Mouse (Mus musculus): Measurements from ENCODE around the gene Pef1. TPM values are rescaled to one million over a fixed set of nuclear protein-coding genes. Genes with fewer than 3 reads are reported as not detected.

Gene Pef1
- polyA plus RNA-seq, 1 experiment = not detected

DNA sequence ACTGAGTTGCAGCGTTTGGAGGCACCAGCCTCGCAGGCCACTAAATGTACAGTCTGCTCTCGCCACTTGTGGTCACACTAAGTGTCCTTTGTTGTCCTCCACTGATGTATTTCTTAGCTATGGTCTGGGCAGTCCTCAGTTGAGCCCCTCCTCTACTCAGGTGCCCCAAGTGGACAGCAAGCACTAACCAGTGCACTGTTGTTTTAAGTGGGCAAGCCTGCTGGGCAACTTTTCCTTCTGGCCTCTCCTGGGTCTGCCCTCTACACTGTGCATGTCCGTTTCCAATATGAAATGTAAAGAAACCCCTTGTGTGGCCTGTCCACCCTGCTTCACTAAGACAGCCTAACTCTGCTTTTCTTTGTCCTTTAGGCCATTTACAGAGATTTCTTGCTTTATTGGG lies 21.8 kb downstream of the Pef1 start:
- Histone ChIP-seq H3K27ac (ENCODE audit: insufficient read depth, low read depth, low read length) (no peak overlapping the region), H3K4me3 (ENCODE audit: insufficient read depth, low read depth, low read length) (no peak overlapping the region), H3K4me1 (ENCODE audit: control insufficient read depth, insufficient read depth, low read length) (no peaks in the 10 kb centered on the region)
- 91% methylated on average over 4 of the region's 4 CpGs for WGBS
- TF ChIP-seq CTCF (IDR thresholded peaks at IDR 0.05; ENCODE audit: insufficient read depth, low read depth, low read length) = no peak
- no peak for TF ChIP-seq POLR2A (IDR thresholded peaks at IDR 0.05; ENCODE audit: insufficient read depth, low read depth, low read length)

DNA sequence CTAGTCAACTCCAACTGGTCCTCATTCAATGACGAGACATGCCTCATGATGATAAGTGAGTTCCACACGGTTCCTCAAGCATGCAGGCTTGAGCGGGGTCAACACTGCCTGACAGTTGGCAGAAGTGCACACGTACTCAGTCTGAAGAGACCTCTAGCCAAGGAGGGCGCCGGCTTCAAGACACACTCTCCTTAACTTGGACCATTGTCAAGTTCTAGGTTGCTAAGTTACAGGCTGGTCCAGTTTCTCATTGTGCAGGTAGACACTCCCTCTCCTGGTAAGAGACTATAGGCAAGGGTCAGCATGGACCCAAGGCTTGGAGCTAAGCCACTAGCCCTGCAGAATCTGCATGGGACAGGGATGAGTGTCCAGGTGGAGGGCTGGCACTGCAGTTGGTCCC lies 22.8 kb downstream of the Pef1 start:
- WGBS = 73% methylated on average over 6 of the region's 6 CpGs
- Histone ChIP-seq H3K4me1 (ENCODE audit: control insufficient read depth, insufficient read depth, low read length) (no peaks in the 10 kb centered on the region), H3K27ac (ENCODE audit: insufficient read depth, low read depth, low read length) (no peak overlapping the region), H3K4me3 (ENCODE audit: insufficient read depth, low read depth, low read length) (no peak overlapping the region)
- TF ChIP-seq POLR2A (IDR thresholded peaks at IDR 0.05; ENCODE audit: insufficient read depth, low read depth, low read length) (no peak), CTCF (IDR thresholded peaks at IDR 0.05; ENCODE audit: insufficient read depth, low read depth, low read length) (no peak)

DNA sequence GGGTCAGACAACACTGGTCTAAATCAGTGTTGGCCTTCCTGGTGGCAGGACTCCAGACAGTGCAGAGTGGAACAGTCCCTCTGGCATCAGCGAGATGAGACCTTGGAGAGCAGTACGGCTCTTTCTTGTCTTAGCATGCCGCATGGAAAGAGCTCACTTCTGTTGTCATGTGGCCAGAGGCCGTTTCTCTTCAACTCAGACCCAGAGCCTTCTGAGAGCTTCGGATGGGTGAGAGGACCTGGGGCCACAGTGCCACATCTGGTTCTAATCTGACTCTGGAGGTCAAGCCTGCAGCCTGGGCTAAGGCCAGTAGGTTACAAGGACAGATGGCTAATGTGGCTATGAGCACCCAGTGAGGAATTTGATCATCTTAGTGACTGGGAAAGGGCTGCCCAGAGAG lies 23.6 kb downstream of the Pef1 start:
- TF ChIP-seq POLR2A (IDR thresholded peaks at IDR 0.05; ENCODE audit: insufficient read depth, low read depth, low read length) (no peak), CTCF (IDR thresholded peaks at IDR 0.05; ENCODE audit: insufficient read depth, low read depth, low read length) (no peak)
- Histone ChIP-seq H3K27ac (ENCODE audit: insufficient read depth, low read depth, low read length) (no peak overlapping the region), H3K4me1 (ENCODE audit: control insufficient read depth, insufficient read depth, low read length) (no peaks in the 10 kb centered on the region), H3K4me3 (ENCODE audit: insufficient read depth, low read depth, low read length) (no peak overlapping the region)
- WGBS = 81% methylated on average over 5 of the region's 5 CpGs

DNA sequence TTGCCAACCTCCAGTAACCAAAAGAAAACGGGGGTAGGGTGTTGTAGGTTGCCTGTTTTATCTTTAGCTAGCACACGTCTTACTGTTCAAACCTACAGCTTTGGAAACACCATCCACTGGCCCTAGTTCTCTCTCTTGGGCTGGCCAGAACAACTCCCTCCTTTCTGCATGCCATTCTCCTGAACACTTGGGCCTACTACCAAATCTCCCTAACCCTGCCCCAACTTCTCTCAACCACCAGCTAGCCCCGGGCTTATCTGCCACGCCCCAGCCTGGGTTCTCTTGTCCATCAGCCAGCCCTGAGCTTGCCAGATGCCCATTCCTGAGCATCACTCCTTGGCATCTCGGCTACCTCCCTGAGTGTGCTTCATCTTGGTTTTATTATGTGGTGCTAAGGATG lies 26.5 kb downstream of the Pef1 start:
- 87% methylated on average over 5 of the region's 5 CpGs for WGBS
- no peaks in the 10 kb centered on the region for H3K4me1 ChIP-seq (ENCODE audit: control insufficient read depth, insufficient read depth, low read length)
- H3K27ac ChIP-seq (ENCODE audit: insufficient read depth, low read depth, low read length) = no peak overlapping the region
- TF ChIP-seq POLR2A (IDR thresholded peaks at IDR 0.05; ENCODE audit: insufficient read depth, low read depth, low read length) = no peak
- TF ChIP-seq CTCF (IDR thresholded peaks at IDR 0.05; ENCODE audit: insufficient read depth, low read depth, low read length) = no peak
- no peak overlapping the region for H3K4me3 ChIP-seq (ENCODE audit: insufficient read depth, low read depth, low read length)

DNA sequence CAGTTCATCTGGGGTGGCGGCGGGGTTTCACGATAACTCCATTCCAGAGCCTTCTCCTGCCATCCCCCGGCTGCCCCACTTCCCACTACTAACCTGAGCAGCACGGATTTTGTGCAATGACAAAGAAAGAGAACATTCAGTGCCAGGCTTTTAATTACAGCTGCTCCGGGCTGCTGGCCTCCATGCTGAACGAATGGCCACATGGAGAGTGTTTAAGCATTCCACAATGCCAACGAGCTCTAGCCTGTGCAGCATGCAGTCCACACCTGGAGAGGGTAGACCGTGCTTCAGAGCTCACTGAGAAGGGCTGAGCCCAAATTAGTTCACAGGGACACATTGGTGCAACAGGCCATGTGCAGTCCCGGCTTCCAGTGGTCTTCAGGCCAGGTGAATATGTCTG lies 27.7 kb downstream of the Pef1 start:
- Histone ChIP-seq H3K4me1 (ENCODE audit: control insufficient read depth, insufficient read depth, low read length) (no peaks in the 10 kb centered on the region), H3K4me3 (ENCODE audit: insufficient read depth, low read depth, low read length) (no peak overlapping the region), H3K27ac (ENCODE audit: insufficient read depth, low read depth, low read length) (no peak overlapping the region)
- no peak for TF ChIP-seq CTCF (IDR thresholded peaks at IDR 0.05; ENCODE audit: insufficient read depth, low read depth, low read length)
- no peak for TF ChIP-seq POLR2A (IDR thresholded peaks at IDR 0.05; ENCODE audit: insufficient read depth, low read depth, low read length)
- 74% methylated on average over 10 of the region's 10 CpGs for WGBS

DNA sequence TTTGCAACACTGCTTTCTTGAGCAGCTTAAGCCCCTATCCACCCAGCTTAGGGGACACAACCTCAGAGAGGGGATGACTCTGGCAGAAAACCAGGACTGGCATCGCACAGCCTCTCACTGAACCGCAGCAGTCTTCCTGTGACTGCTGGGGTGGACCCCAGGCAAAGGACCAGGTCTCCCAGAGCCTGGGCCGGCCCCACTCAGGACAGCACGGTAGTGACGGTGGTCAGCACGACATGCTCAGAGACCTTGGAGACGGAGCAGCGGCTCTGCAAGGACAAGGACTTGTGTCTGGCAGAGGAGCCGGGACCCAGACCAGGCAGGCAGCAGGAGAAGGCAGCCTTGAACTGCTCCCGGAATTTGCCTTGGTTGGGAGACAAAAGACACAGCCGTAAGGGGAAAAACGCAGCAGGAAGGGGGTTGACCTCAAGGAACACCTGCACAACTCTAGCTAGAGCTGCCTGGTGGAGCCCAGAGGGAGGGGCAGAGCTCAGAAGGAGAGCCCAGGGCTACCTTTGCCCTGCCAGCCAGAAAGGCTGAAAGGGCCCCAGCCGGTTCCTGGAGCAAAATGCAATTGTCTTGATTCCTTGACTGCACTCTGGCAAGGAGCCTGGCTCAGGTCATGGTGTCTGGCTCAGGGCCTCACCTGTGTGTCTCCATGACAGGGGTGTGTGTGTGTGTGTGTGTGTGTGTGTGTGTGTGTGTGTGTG lies 28.4 kb downstream of the Pef1 start:
- whole genome bisulfite sequencing = 65% methylated on average over 13 of the region's 13 CpGs
- Histone ChIP-seq H3K4me3 (ENCODE audit: insufficient read depth, low read depth, low read length) (no peak overlapping the region), H3K27ac (ENCODE audit: insufficient read depth, low read depth, low read length) (no peak overlapping the region), H3K4me1 (ENCODE audit: control insufficient read depth, insufficient read depth, low read length) (no peaks in the 10 kb centered on the region)
- no peak for TF ChIP-seq POLR2A (IDR thresholded peaks at IDR 0.05; ENCODE audit: insufficient read depth, low read depth, low read length)
- TF ChIP-seq CTCF (IDR thresholded peaks at IDR 0.05; ENCODE audit: insufficient read depth, low read depth, low read length) = no peak

DNA sequence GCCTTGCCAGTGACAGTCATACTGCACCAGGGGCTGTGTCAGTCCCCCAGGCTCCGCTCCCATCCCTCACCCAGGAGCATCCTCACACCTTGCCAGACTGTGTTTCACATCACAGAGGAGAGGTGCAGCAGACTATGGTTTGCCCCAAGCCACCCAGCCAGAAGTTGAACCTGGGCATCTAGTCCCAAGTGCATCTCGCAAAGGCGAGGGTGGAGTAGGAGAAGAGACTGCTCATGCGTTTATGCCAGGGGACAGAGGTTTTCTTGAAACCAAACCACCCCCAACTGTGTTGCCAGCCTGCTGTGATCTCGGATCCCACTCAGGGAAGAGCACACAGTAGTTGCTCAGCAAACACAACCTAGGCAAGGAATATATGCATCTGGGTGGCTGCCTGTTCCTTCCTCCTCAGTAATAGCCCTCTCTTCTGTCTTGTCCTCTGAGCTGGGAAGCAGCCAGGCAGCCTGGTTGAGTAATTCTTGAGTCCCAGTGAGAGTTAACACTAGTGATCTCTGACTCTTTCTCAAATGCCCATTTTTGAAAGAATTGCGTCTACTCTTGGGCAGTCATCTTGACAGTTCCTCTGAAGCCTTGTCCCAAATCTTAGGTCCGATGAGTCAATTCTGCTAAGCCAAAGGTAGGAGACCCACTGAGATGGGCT lies 29.2 kb downstream of the Pef1 start:
- WGBS = 90% methylated on average over 7 of the region's 7 CpGs
- H3K4me3 ChIP-seq (ENCODE audit: insufficient read depth, low read depth, low read length) = no peak overlapping the region
- H3K27ac ChIP-seq (ENCODE audit: insufficient read depth, low read depth, low read length) = no peak overlapping the region
- TF ChIP-seq CTCF (IDR thresholded peaks at IDR 0.05; ENCODE audit: insufficient read depth, low read depth, low read length) (no peak), POLR2A (IDR thresholded peaks at IDR 0.05; ENCODE audit: insufficient read depth, low read depth, low read length) (no peak)
- no peaks in the 10 kb centered on the region for H3K4me1 ChIP-seq (ENCODE audit: control insufficient read depth, insufficient read depth, low read length)

DNA sequence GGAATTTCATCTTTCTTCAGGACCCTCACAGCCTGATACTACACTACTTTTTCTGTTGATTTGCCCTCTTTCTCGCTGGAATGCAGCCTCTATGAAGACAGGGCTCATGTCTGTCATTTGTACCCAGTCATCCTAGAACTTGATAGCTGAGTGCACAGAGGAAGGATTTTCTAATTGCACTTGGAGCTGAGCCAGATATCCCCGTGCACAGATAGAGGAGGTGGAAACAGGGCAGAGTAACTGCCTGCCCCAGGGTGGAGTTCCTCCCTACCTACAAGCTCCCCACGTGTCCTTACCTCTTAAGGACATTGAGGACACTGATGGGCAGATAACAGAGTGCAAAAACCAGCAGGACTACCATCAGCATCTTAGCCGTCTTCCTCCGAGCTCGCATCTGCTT lies 31.0 kb downstream of the Pef1 start:
- no peak for TF ChIP-seq CTCF (IDR thresholded peaks at IDR 0.05; ENCODE audit: insufficient read depth, low read depth, low read length)
- no peak for TF ChIP-seq POLR2A (IDR thresholded peaks at IDR 0.05; ENCODE audit: insufficient read depth, low read depth, low read length)
- Histone ChIP-seq H3K4me1 (ENCODE audit: control insufficient read depth, insufficient read depth, low read length) (peaks cover 4% of the 10 kb centered on the region; the same call in 1 of the 2 replicates), H3K4me3 (ENCODE audit: insufficient read depth, low read depth, low read length) (no peak overlapping the region), H3K27ac (ENCODE audit: insufficient read depth, low read depth, low read length) (no peak overlapping the region)
- 75% methylated on average over 6 of the region's 6 CpGs for WGBS

DNA sequence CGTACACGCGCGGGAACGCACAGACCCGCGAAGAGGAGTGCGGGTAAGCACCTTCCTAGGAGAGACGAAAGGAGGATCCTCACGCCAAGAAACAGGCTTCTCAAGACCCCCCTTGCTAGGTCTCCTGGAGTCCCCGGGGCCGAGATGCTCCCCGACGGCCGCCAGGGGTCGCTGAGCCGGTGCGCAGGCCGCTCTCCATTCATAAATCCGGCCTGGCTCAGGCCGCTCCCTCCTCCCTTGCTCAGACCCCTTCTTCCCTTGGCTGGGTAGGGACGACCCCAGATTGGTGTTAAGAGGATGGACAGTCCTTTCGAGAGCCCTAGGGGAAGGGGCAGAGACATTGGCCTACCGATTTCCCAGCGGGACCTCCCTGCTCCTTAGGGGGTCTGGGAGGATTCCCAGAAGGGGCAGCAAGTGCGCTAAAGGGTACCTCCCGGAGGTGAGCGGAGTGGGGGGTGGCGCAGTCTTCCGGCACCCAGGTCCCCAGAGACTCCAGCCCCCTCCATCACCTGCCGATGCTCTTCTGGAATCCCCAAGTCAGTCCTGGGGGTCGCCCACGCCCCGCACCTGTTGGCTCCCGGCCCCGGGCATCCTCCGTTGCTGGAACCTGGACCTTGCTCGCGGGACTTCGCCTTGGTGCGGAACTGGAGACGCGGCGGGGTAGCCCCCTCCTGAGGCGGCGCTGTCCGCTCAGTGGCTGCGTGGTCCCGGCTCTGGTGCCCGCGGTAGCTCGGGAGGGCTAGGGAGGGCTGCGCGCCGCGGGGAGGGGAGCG lies 36.3 kb downstream of the Pef1 start:
- Histone ChIP-seq H3K4me3 (ENCODE audit: insufficient read depth, low read depth, low read length) (peak overlapping the region; percentile 38), H3K27ac (ENCODE audit: insufficient read depth, low read depth, low read length) (no peak overlapping the region), H3K4me1 (ENCODE audit: control insufficient read depth, insufficient read depth, low read length) (peaks cover 22% of the 10 kb centered on the region)
- TF ChIP-seq CTCF (IDR thresholded peaks at IDR 0.05; ENCODE audit: insufficient read depth, low read depth, low read length) (peak; percentile 94), POLR2A (IDR thresholded peaks at IDR 0.05; ENCODE audit: insufficient read depth, low read depth, low read length) (no peak)
- under 1% methylated on average over 56 of the region's 57 CpGs for WGBS

Measured in olfactory bulb, adult 2 months (tissue).